In the genomic region with DNA sequence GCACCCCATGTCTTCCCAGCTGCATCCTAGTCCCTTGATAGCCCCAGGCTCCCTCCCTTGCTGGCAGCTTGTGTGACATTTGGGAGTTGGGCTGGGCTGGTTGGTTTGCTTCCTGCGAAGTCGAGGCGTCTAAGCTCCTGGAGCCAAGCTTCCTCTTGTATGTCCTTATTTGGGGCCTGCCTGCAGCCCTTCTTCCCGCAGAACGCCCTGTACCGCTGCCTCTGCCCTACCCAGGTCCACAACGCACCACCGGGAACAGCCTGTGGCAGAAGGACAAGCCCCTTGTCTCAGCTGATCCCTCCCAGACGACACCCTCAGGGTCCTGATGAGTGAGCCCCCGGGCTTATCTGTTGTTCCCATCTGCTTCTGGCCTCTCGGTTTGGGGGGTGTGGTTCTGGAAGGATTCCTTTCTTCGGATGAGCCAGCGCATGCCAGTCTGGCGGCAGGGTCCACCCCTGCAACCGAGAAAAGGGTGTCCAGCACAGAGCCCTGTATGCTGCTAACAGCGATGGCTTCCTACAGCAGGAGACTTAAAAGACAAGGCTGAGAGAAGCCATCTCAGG, we compare ENCODE assay signal across 8 mouse cellular contexts. TPM values are rescaled to one million over a fixed set of nuclear protein-coding genes. Genes with fewer than 3 reads are reported as not detected.
A peak's percentile ranks its signal among the peaks of the same experiment; 100 is the strongest.
DNase-seq lines count a peak whose midpoint lies in the region; TF ChIP-seq lines count a peak whose summit lies in the region.

No protein-coding gene starts in this region.

- no peak for TF ChIP-seq CTCF in kidney, adult 2 months (conservative IDR thresholded peaks at IDR 0.05; ENCODE audit: insufficient read depth, insufficient read length, low read depth, low read length)

- no peaks in the 10 kb centered on the region for H3K9me3 ChIP-seq in limb, embryonic 10.5 days (replicated peaks)

- peaks cover 3% of the 10 kb centered on the region; the same call in 1 of the 2 replicates for H3K4me1 ChIP-seq in kidney, adult 2 months (ENCODE audit: control insufficient read depth, insufficient read depth, low read length)
- H3K4me1 ChIP-seq in limb, embryonic 10.5 days = peaks cover 21% of the 10 kb centered on the region

- DNase-seq in kidney, adult 2 months = peak; percentile 72
- DNase-seq in kidney, adult 18-20 months = no peak
- DNase-seq in ZHBTc4 (ENCODE audit: low read depth, low spot score) = peak; percentile 62
- DNase-seq in heart, adult 9 months (ENCODE audit: low spot score in 2 of 2) = peak; percentile 51 to 72
- no peak for DNase-seq in limb, embryonic 10.5 days (ENCODE audit: low spot score)
- DNase-seq in cerebellum, postnatal 14 days = no peak
- no peak for DNase-seq in adrenal gland, postnatal 4 days (ENCODE audit: low spot score in 2 of 2)

- H3K79me2 ChIP-seq in myocyte (ENCODE audit: control insufficient read depth, insufficient read depth) = no peaks in the 10 kb centered on the region

- WGBS in kidney, adult 2 months = 34% methylated on average over 16 of the region's 16 CpGs
- WGBS in limb, embryonic 10.5 days = 4% methylated on average over 16 of the region's 16 CpGs

- H3K4me2 ChIP-seq in myocyte (ENCODE audit: low read depth) = peak overlapping the region; percentile 67

- no peak for TF ChIP-seq POLR2A in kidney, adult 2 months (IDR thresholded peaks at IDR 0.05; ENCODE audit: low read depth, low read length)
- TF ChIP-seq POLR2A in myocyte (IDR thresholded peaks at IDR 0.05; ENCODE audit: insufficient read length, low read depth) = peak; percentile 45

- no peaks in the 10 kb centered on the region for H3K36me3 ChIP-seq in kidney, adult 2 months (ENCODE audit: control insufficient read depth, insufficient read depth, low read length)
- H3K36me3 ChIP-seq in limb, embryonic 10.5 days = no peaks in the 10 kb centered on the region
- no peaks in the 10 kb centered on the region for H3K36me3 ChIP-seq in myocyte (ENCODE audit: control insufficient read depth, insufficient read depth)

- peak overlapping the region; percentile 13; the same call in 1 of the 2 replicates for H3K4me3 ChIP-seq in kidney, adult 2 months (ENCODE audit: insufficient read depth, low read depth, low read length)
- peak overlapping the region; percentile 4; the same call in 1 of the 2 replicates for H3K4me3 ChIP-seq in limb, embryonic 10.5 days
- H3K4me3 ChIP-seq in myocyte = peak overlapping the region; percentile 9

- H3K27ac ChIP-seq in kidney, adult 2 months (ENCODE audit: insufficient read depth, low read depth, low read length) = peak overlapping the region; percentile 44
- H3K27ac ChIP-seq in limb, embryonic 10.5 days = peak overlapping the region; percentile 56

- no peak overlapping the region for H3ac ChIP-seq in myocyte (ENCODE audit: control insufficient read depth, insufficient read length)

- H3K27me3 ChIP-seq in kidney, adult 2 months (replicated peaks; ENCODE audit: control insufficient read depth, insufficient read depth, low read length) = no peaks in the 10 kb centered on the region
- 0 out of 2 replicates have a peak, but pooled peaks cover 11% of the 10 kb centered on the region for H3K27me3 ChIP-seq in limb, embryonic 10.5 days (ENCODE audit: low read depth, poor library complexity, severe bottlenecking)
- H3K27me3 ChIP-seq in myocyte (ENCODE audit: control insufficient read depth, insufficient read depth, insufficient read length) = no peaks in the 10 kb centered on the region

TF ChIP-seq in myocyte, 11 proteins besides CTCF, POLR2A, EP300 and RAD21:
- TF ChIP-seq SRF (IDR thresholded peaks at IDR 0.05; ENCODE audit: control insufficient read depth, insufficient read length, low read depth) (peak; percentile 97), TCF12 (IDR thresholded peaks at IDR 0.05; ENCODE audit: insufficient read depth, poor library complexity, severe bottlenecking) (no peak), POLR2AphosphoS2 (IDR thresholded peaks at IDR 0.05; ENCODE audit: insufficient read length, low read depth) (peak; percentile 79)

RNA-seq across cellular contexts. Expression of a gene that starts 14.3 kb away (rescaled TPM):
- polyA plus RNA-seq in kidney, adult 2 months (2012; rRNA removed) = 86.6 and 91.1 TPM in 2 replicates
- polyA plus RNA-seq in limb, embryonic 10.5 days (2016; fragmentation: Nextera tagmentation; extraction: Ambion mirVana) = 208 and 220 TPM in 2 replicates
- polyA plus RNA-seq in myocyte (2012; fragmentation: generic; extraction: Trizol) = 250 TPM
- total RNA-seq in adrenal gland, postnatal 4 days (2021) = 10 to 100 TPM; 83.9 to 96.2 TPM

Comparison
In these comparisons a context has a peak if more than half of its experiments do, and no peak if none do; other contexts are left out.
1. DNase-seq: peak in kidney, adult 2 months (single experiment), ZHBTc4 (single experiment) and heart, adult 9 months (2 of 2); none in kidney, adult 18-20 months (single experiment), limb, embryonic 10.5 days (single experiment), cerebellum, postnatal 14 days (0 of 2) and adrenal gland, postnatal 4 days (0 of 2).
2. Peak in every context shown above with its lines, with median percentiles within 50 percentile points of each other: H3K4me3 ChIP-seq.